Mouse (Mus musculus) myocyte (in vitro differentiated cells): Measurements from ENCODE around the gene Fcrl1. TPM values are rescaled to one million over a fixed set of nuclear protein-coding genes. Genes with fewer than 3 reads are reported as not detected.

Source experiments
- H3K27me3 ChIP-seq: one replicate; pipeline ENCODE4 v1.6.1; 2011; ENCODE audit not compliant: control insufficient read depth, insufficient read depth, insufficient read length
- H3K36me3 ChIP-seq: one replicate; pipeline ENCODE4 v1.6.1; 2011; ENCODE audit not compliant: control insufficient read depth, insufficient read depth
- H3K4me2 ChIP-seq: one replicate; pipeline ENCODE4 v1.6.1; 2011; ENCODE audit warnings: low read depth, control low read depth
- H3K4me3 ChIP-seq: one replicate; pipeline ENCODE4 v1.5.1; 2011; ENCODE audit warnings: mild to moderate bottlenecking, control low read depth, moderate library complexity
- H3K79me2 ChIP-seq: one replicate; pipeline ENCODE4 v1.6.1; 2011; ENCODE audit not compliant: control insufficient read depth, insufficient read depth
- H3ac ChIP-seq: one replicate; pipeline ENCODE4 v1.6.1; 2011; ENCODE audit not compliant: control insufficient read depth, insufficient read length
- CEBPB ChIP-seq: IDR thresholded peaks from 2 replicates; pipeline ENCODE4 v1.6.1; 2011; ENCODE audit warnings: mild to moderate bottlenecking, moderate library complexity; ENCODE audit not compliant: poor library complexity, insufficient read depth, severe bottlenecking
- E2F4 ChIP-seq: IDR thresholded peaks from one replicate; pipeline ENCODE4 v1.6.1; 2011; ENCODE audit warnings: mild to moderate bottlenecking, control low read depth, moderate library complexity; ENCODE audit not compliant: insufficient read depth
- MAX ChIP-seq: IDR thresholded peaks from one replicate; pipeline ENCODE4 v1.6.1; 2011; ENCODE audit warnings: low read depth, mild to moderate bottlenecking, control low read depth
- MYOD1 ChIP-seq, 3 experiments: IDR thresholded peaks; one replicate each; pipeline ENCODE4 v1.6.1; 2011; ENCODE audit warnings: control low read depth in 2 of 3, low read depth in 2 of 3, mild to moderate bottlenecking in 2 of 3, moderate library complexity in 1 of 3; ENCODE audit not compliant: insufficient read length in 2 of 3, control insufficient read depth in 1 of 3
- MYOG ChIP-seq, 3 experiments: IDR thresholded peaks; one replicate each; pipeline ENCODE4 v1.6.1; 2011; ENCODE audit warnings: control low read depth in 2 of 3, low read depth in 2 of 3, mild to moderate bottlenecking in 2 of 3; ENCODE audit not compliant: insufficient read length in 2 of 3, control insufficient read depth in 1 of 3, insufficient read depth in 1 of 3
- POLR2A ChIP-seq: IDR thresholded peaks from one replicate; pipeline ENCODE4 v1.6.1; 2011; ENCODE audit warnings: low read depth, mild to moderate bottlenecking, control low read depth, moderate library complexity; ENCODE audit not compliant: insufficient read length
- POLR2AphosphoS2 ChIP-seq: IDR thresholded peaks from one replicate; pipeline ENCODE4 v1.6.1; 2011; ENCODE audit warnings: low read depth, control low read depth; ENCODE audit not compliant: insufficient read length
- REST ChIP-seq: IDR thresholded peaks from one replicate; pipeline ENCODE4 v1.6.1; 2011; ENCODE audit warnings: mild to moderate bottlenecking, control low read depth, moderate library complexity; ENCODE audit not compliant: insufficient read depth, insufficient read length
- SRF ChIP-seq: IDR thresholded peaks from one replicate; pipeline ENCODE4 v1.6.1; 2011; ENCODE audit warnings: low read depth; ENCODE audit not compliant: control insufficient read depth, insufficient read length
- TCF12 ChIP-seq: IDR thresholded peaks from one replicate; pipeline ENCODE4 v1.6.1; 2011; ENCODE audit warnings: mild to moderate bottlenecking, control low read depth; ENCODE audit not compliant: poor library complexity, insufficient read depth, severe bottlenecking
- TCF3 ChIP-seq: IDR thresholded peaks from one replicate; pipeline ENCODE4 v1.6.1; 2011; ENCODE audit warnings: low read depth, control low read depth; ENCODE audit not compliant: insufficient read length
- USF1 ChIP-seq: IDR thresholded peaks from one replicate; pipeline ENCODE4 v1.6.1; 2011; ENCODE audit warnings: low read depth, mild to moderate bottlenecking, control low read depth, moderate library complexity
- polyA plus RNA-seq: library from polyadenylated mRNA; unstranded; fragments of >200 nt; fragmentation: generic; extraction: Trizol; gene quantifications from one replicate; pipeline ENCODE4 v1.2.1, GENCODE M21; 2012; ENCODE audit warnings: missing spikeins

Gene Fcrl1
- polyA plus RNA-seq, 1 experiment = not detected

GRCm38 (mm10) chr3:87409196-87409935 lies 33.2 kb downstream of the Fcrl1 start:
- no peak for TF ChIP-seq SRF
- TF ChIP-seq MYOG (IDR thresholded peaks at IDR 0.05; ENCODE audit: control insufficient read depth in 1 of 3, insufficient read depth in 1 of 3, insufficient read length in 2 of 3, low read depth in 2 of 3) = no peak
- TF ChIP-seq TCF12 = no peak
- no peak for TF ChIP-seq POLR2A
- no peak for TF ChIP-seq POLR2AphosphoS2
- TF ChIP-seq CEBPB = no peak
- TF ChIP-seq REST = no peak

GRCm38 (mm10) chr3:87410605-87411004 lies 34.4 kb downstream of the Fcrl1 start:
- Histone ChIP-seq H3K79me2 (no peaks in the 10 kb centered on the region), H3K4me3 (no peak overlapping the region), H3K4me2 (no peak overlapping the region), H3ac (no peak overlapping the region), H3K27me3 (no peaks in the 10 kb centered on the region), H3K36me3 (no peaks in the 10 kb centered on the region)
- TF ChIP-seq CEBPB = no peak
- TF ChIP-seq MYOG (IDR thresholded peaks at IDR 0.05; ENCODE audit: control insufficient read depth in 1 of 3, insufficient read depth in 1 of 3, insufficient read length in 2 of 3, low read depth in 2 of 3) = no peak
- no peak for TF ChIP-seq POLR2AphosphoS2
- no peak for TF ChIP-seq TCF3
- no peak for TF ChIP-seq TCF12
- TF ChIP-seq USF1 = no peak
- no peak for TF ChIP-seq REST

More at GRCm38 (mm10) chr3:87409196-87409935, 33.2 kb downstream of the Fcrl1 start:
- no peaks in the 10 kb centered on the region for H3K27me3 ChIP-seq
- no peaks in the 10 kb centered on the region for H3K79me2 ChIP-seq
- H3K4me2 ChIP-seq = no peak overlapping the region
- no peak overlapping the region for H3ac ChIP-seq
- H3K36me3 ChIP-seq = no peaks in the 10 kb centered on the region
- no peak overlapping the region for H3K4me3 ChIP-seq

- no peaks in the 10 kb centered on the region for H3K27me3 ChIP-seq
- TF ChIP-seq MYOG (IDR thresholded peaks at IDR 0.05; ENCODE audit: control insufficient read depth in 1 of 3, insufficient read depth in 1 of 3, insufficient read length in 2 of 3, low read depth in 2 of 3) = no peak
- TF ChIP-seq TCF12 = no peak
- TF ChIP-seq POLR2AphosphoS2 = no peak
- TF ChIP-seq CEBPB = no peak
- TF ChIP-seq MAX = no peak
- no peak for TF ChIP-seq E2F4
- TF ChIP-seq REST = no peak
- TF ChIP-seq SRF = no peak
- no peak for TF ChIP-seq MYOD1 (IDR thresholded peaks at IDR 0.05; ENCODE audit: control insufficient read depth in 1 of 3, insufficient read length in 2 of 3, low read depth in 2 of 3)
- no peak for TF ChIP-seq POLR2A
- no peak for TF ChIP-seq USF1
- TF ChIP-seq TCF3 = no peak
- no peaks in the 10 kb centered on the region for H3K36me3 ChIP-seq
- no peaks in the 10 kb centered on the region for H3K79me2 ChIP-seq
- H3ac ChIP-seq = no peak overlapping the region
- H3K4me2 ChIP-seq = no peak overlapping the region
- H3K4me3 ChIP-seq = no peak overlapping the region
Measured at GRCm38 (mm10) chr3:87411150-87411549, 35.0 kb downstream of the Fcrl1 start.

GRCm38 (mm10) chr3:87420645-87421044 lies 44.5 kb downstream of the Fcrl1 start:
- no peaks in the 10 kb centered on the region for H3K27me3 ChIP-seq
- no peak for TF ChIP-seq CEBPB
- TF ChIP-seq TCF3 = no peak
- TF ChIP-seq POLR2AphosphoS2 = no peak
- TF ChIP-seq MYOG (IDR thresholded peaks at IDR 0.05; ENCODE audit: control insufficient read depth in 1 of 3, insufficient read depth in 1 of 3, insufficient read length in 2 of 3, low read depth in 2 of 3) = no peak
- TF ChIP-seq POLR2A = no peak
- no peak overlapping the region for H3K4me3 ChIP-seq
- H3ac ChIP-seq = no peak overlapping the region
- H3K36me3 ChIP-seq = no peaks in the 10 kb centered on the region
- H3K4me2 ChIP-seq = no peak overlapping the region
- H3K79me2 ChIP-seq = no peaks in the 10 kb centered on the region

GRCm38 (mm10) chr3:87422386-87422910 lies 46.3 kb downstream of the Fcrl1 start:
- Histone ChIP-seq H3K27me3 (no peaks in the 10 kb centered on the region), H3K4me3 (no peak overlapping the region), H3ac (no peak overlapping the region), H3K36me3 (no peaks in the 10 kb centered on the region), H3K79me2 (no peaks in the 10 kb centered on the region), H3K4me2 (no peak overlapping the region)
- TF ChIP-seq POLR2A = no peak
- TF ChIP-seq REST = no peak
- no peak for TF ChIP-seq CEBPB
- no peak for TF ChIP-seq SRF
- no peak for TF ChIP-seq USF1
- TF ChIP-seq MAX = no peak
- TF ChIP-seq E2F4 = no peak
- no peak for TF ChIP-seq TCF3
- no peak for TF ChIP-seq POLR2AphosphoS2
- no peak for TF ChIP-seq TCF12
- TF ChIP-seq MYOD1 (IDR thresholded peaks at IDR 0.05; ENCODE audit: control insufficient read depth in 1 of 3, insufficient read length in 2 of 3, low read depth in 2 of 3) = no peak
- no peak for TF ChIP-seq MYOG (IDR thresholded peaks at IDR 0.05; ENCODE audit: control insufficient read depth in 1 of 3, insufficient read depth in 1 of 3, insufficient read length in 2 of 3, low read depth in 2 of 3)
